ENCODE assay signal across 8 mouse cellular contexts in genomic region chr13:119689709-119690038, GRCm38 (mm10). TPM values are rescaled to one million over a fixed set of nuclear protein-coding genes. Genes with fewer than 3 reads are reported as not detected.
A peak's percentile ranks its signal among the peaks of the same experiment; 100 is the strongest.
DNase-seq lines count a peak whose midpoint lies in the region; ATAC-seq and TF ChIP-seq lines count a peak whose summit lies in the region.

No protein-coding gene starts in this region.

- WGBS in heart, embryonic 12.5 days = 14% methylated on average over 5 of the region's 5 CpGs
- WGBS in forebrain, embryonic 16.5 days = 2% methylated on average over 5 of the region's 5 CpGs
- 13% methylated on average over 5 of the region's 5 CpGs for WGBS in liver, embryonic 15.5 days (ENCODE audit: insufficient replicate concordance)

- H3K4me3 ChIP-seq in heart, embryonic 12.5 days = peak overlapping the region; percentile 94
- H3K4me3 ChIP-seq in E14TG2a.4 (replicated peaks; ENCODE audit: low read length) = peak overlapping the region; percentile 70
- H3K4me3 ChIP-seq in forebrain, embryonic 16.5 days (replicated peaks; ENCODE audit: low read length) = peak overlapping the region; percentile 100
- peak overlapping the region; percentile 75 for H3K4me3 ChIP-seq in liver, embryonic 15.5 days (replicated peaks)

- H3K27me3 ChIP-seq in heart, embryonic 12.5 days (replicated peaks) = no peaks in the 10 kb centered on the region
- H3K27me3 ChIP-seq in E14TG2a.4 (ENCODE audit: insufficient read depth, low read length) = no peaks in the 10 kb centered on the region
- no peaks in the 10 kb centered on the region for H3K27me3 ChIP-seq in forebrain, embryonic 16.5 days (replicated peaks; ENCODE audit: control insufficient read depth, insufficient read depth, low read length)
- no peaks in the 10 kb centered on the region for H3K27me3 ChIP-seq in liver, embryonic 15.5 days

- no peak for TF ChIP-seq CTCF in E14TG2a.4 (conservative IDR thresholded peaks at IDR 0.05; ENCODE audit: low read length)

- H3K27ac ChIP-seq in heart, embryonic 12.5 days (ENCODE audit: poor library complexity, severe bottlenecking) = no peak overlapping the region
- peak overlapping the region; percentile 83 for H3K27ac ChIP-seq in forebrain, embryonic 16.5 days (ENCODE audit: low read length)
- no peak overlapping the region; the same call in 1 of the 2 replicates for H3K27ac ChIP-seq in liver, embryonic 15.5 days (replicated peaks)

- H3K9me3 ChIP-seq in heart, embryonic 12.5 days (replicated peaks) = no peaks in the 10 kb centered on the region
- H3K9me3 ChIP-seq in E14TG2a.4 (ENCODE audit: low read length) = no peaks in the 10 kb centered on the region
- H3K9me3 ChIP-seq in forebrain, embryonic 16.5 days (ENCODE audit: control insufficient read depth, low read length) = no peaks in the 10 kb centered on the region
- H3K9me3 ChIP-seq in liver, embryonic 15.5 days (replicated peaks) = no peaks in the 10 kb centered on the region

- H3K9ac ChIP-seq in heart, embryonic 12.5 days = no peak overlapping the region
- 0 out of 2 replicates have a peak overlapping the region, but pooled peaks have one; percentile 17 for H3K9ac ChIP-seq in forebrain, embryonic 16.5 days (replicated peaks; ENCODE audit: low read depth, low read length)
- no peak overlapping the region for H3K9ac ChIP-seq in liver, embryonic 15.5 days

- ATAC-seq in heart, embryonic 12.5 days (ENCODE audit: insufficient number of reproducible peaks, low FRiP score) = no peak
- ATAC-seq in forebrain, embryonic 16.5 days = no peak
- ATAC-seq in liver, embryonic 15.5 days (ENCODE audit: insufficient read depth) = no peak

- H3K4me2 ChIP-seq in heart, embryonic 12.5 days = peak overlapping the region; percentile 51
- peak overlapping the region; percentile 46 for H3K4me2 ChIP-seq in forebrain, embryonic 16.5 days (ENCODE audit: low read length)
- H3K4me2 ChIP-seq in liver, embryonic 15.5 days = peak overlapping the region; percentile 88

- 0 out of 2 replicates have a peak, but pooled peaks cover 4% of the 10 kb centered on the region for H3K36me3 ChIP-seq in heart, embryonic 12.5 days
- peaks cover 20% of the 10 kb centered on the region; the same call in 1 of the 2 replicates for H3K36me3 ChIP-seq in E14TG2a.4 (ENCODE audit: insufficient read depth, low read length)
- peaks cover 2% of the 10 kb centered on the region; the same call in 1 of the 2 replicates for H3K36me3 ChIP-seq in forebrain, embryonic 16.5 days (ENCODE audit: control insufficient read depth, insufficient read depth)
- no peaks in the 10 kb centered on the region for H3K36me3 ChIP-seq in liver, embryonic 15.5 days (replicated peaks)

- DNase-seq in heart, postnatal 4 days = no peak
- no peak for DNase-seq in MN1 (ENCODE audit: low spot score)
- DNase-seq in embryo, embryonic 11 days = no peak
- DNase-seq in spleen, postnatal 4 days (ENCODE audit: low spot score in 2 of 2) = no peak

- H3K4me1 ChIP-seq in heart, embryonic 12.5 days (replicated peaks) = peaks cover 19% of the 10 kb centered on the region
- peaks cover 48% of the 10 kb centered on the region for H3K4me1 ChIP-seq in E14TG2a.4 (replicated peaks; ENCODE audit: low read depth, low read length)
- peaks cover 36% of the 10 kb centered on the region for H3K4me1 ChIP-seq in forebrain, embryonic 16.5 days (replicated peaks; ENCODE audit: control insufficient read depth, insufficient read depth, low read length)
- H3K4me1 ChIP-seq in liver, embryonic 15.5 days (replicated peaks) = peaks cover 13% of the 10 kb centered on the region

RNA-seq across cellular contexts. Expression of gene Hmgcs1, which starts 0.5 kb away (rescaled TPM):
- polyA plus RNA-seq in heart, embryonic 12.5 days (2016; fragmentation: Nextera tagmentation; extraction: Ambion mirVana) = 108 and 111 TPM in 2 replicates
- 100 to 1,000 TPM; 107 to 115 TPM for total RNA-seq in heart, postnatal 4 days (2021)
- polyA plus RNA-seq in forebrain, embryonic 16.5 days (2015; fragmentation: Nextera tagmentation; extraction: Ambion mirVana) = 461 and 470 TPM in 2 replicates
- 166 and 167 TPM in 2 replicates for polyA plus RNA-seq in liver, embryonic 15.5 days (2015; fragmentation: Nextera tagmentation; extraction: Ambion mirVana)
